Mouse (Mus musculus) brain, adult 2 months (tissue): ENCODE data around the gene Tmem171.

Experiments
- DNase-seq: peaks from one replicate; pipeline ENCODE4 v3.0.0; 2011; ENCODE audit warnings: low read depth, low spot score

Tmem171 gene

DNA sequence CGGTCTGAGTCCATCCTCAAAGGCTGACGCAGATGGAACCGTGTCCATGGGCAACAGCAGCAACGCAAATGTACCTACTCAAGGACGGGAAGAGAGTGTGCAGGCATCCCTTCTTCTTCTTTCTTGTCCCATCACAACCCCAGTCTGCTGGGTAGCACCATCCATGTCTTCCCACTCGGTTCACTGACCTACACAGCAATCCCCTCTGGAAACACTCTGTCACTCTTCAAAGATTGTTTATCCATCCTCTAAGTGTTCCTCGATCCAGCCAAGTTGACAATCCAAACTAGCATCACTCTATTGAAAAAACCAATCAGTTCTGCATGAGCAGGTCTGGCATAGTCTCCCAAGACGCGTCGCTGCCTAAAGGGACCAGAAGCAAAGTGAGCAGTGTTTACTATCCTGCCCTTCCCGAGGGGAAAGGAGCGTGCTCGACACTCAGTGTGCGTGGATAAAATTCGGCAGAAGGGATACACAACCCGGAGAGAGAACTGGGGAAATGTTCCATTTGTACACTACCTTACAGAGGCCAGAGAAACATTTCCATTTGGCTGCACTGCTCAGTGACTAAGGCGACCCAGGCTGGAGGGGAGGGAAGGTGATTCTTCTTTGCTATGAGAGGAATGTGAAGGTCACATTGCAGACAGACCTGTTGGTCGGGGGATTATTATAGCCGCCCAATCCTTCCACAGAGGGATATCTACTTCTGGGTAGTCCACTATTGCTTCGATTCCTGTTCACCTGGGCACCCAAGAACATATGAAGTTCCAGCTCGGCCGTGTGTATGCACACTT lies 46.7 kb downstream of the Tmem171 start:
- no peak for DNase-seq

DNA sequence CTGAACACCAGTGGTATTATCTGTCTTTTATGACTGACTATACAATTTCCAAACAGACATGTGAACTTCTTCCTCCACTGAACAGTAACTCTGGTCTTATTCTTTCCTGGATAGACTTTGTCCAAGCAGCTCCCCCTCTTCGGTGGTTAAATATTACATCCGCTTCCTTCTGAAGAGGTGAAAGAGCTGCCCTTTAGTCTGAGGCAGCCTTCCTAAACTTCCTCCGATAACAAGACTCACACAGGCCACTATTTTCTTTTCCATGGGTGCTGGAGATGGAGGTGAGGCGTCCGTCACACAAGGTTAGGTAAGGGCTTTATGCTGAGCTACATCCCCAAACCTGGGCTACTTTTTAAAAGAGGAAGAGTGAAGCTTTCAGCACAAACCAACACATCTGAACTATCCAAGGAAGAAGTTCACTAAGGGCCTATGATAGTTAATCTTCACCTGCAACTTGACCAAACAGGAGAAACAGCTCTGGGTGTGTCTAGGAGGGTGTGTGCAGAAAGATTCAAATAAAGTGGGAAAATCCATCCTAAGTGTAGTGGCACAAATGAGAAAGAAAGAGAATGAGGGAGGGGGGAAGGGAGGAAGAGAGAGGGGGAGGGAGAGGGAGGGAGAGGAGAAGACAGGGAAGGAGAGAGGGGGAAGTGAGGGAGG lies 56.0 kb downstream of the Tmem171 start:
- DNase-seq: no peak

GRCm38 (mm10) chr13:98637145-98637544 lies 57.5 kb downstream of the Tmem171 start, which contains the start of gene Tmem174:
TSS of gene Tmem174 (minus strand) at chr13:98637410.
- DNase-seq: no peak

GRCm38 (mm10) chr13:98636571-98636970 lies 58.1 kb downstream of the Tmem171 start:
- DNase-seq: no peak
